Mouse (Mus musculus) cerebellum, postnatal 10 days (tissue): ENCODE measurements around the gene Tuba8.

ENCODE experiments used
- DNase-seq, 2 experiments: peaks; one replicate each; pipeline ENCODE4 v3.0.0; 2021; ENCODE audit warnings: mixed read lengths in 2 of 2

Tuba8 gene

DNA sequence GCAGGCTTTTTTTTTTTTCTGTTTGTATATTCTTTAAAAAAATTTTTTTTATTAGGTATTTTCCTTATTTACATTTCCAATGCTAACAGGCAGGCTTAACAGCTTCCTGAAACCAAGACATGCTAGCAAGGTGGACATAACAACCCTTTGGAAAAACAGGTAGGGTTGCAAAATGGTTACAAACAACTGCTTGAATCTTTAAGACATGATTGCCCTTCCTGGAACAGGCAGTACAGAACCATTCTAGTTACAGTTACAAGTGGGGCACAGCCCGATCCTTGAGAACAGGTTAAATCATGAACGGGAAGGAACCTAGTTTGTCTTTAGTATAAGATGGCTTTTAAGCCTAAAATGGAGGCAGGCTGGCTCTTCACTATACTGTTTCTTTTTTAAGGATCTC is 25.9 kb downstream of the Tuba8 start:
- no peak for DNase-seq

DNA sequence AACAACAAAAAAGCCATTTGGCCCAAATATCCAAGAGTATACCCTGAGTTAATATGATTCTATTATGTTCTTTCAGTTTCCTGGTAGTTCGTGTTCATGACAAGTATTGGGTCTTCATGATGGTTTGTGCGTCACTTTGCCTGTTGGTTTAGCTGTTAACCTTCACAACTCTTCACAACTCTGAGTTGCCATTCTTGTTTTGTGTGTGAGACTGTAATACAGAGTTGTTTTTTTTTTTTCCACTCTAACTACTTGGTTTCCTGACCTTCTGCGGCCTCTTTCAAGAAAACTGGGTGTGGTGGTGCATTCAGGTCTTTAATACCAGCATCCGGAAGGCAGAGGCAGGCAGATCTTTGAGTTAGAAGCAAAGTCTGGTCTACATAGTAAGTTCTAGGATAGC is 27.7 kb downstream of the Tuba8 start:
- no peak for DNase-seq

DNA sequence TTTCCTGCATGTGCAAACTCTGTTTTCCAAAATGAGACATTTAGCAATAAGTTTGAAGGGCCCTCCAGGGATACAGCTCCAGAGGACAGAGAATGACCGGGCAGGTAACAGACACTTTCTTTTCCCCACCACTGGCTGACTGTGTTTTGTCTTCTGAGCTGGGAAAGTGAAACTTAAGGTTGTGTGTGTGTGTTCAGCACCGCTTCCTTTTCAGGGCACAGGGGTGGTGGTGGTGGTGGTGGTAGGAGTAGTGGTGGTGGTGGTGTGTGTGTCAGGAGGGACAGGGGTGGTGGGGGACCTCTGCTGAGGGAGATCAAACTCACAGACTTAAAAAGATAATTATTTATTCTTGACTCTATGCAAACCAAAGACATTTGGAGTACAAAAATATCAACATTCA is 31.3 kb downstream of the Tuba8 start:
- no peak for DNase-seq

DNA sequence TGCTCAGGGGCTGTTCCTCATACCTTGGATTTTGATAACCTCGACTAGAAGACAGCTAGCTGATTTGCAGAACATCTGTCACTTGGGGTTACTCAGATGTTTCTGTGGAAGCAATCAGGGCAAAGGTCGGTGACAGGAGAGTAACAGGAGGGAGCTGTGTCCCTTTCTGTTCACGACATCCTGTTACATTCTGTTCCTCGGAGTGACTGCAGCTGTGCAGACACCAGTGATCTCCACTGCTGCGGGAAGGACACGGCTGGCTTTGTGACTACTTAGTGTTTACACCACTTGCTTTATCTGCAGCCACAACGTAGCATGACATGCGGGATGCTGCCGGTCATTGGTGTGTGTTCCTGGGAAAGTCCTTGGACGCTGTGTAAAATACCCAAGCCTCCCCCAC is 32.7 kb downstream of the Tuba8 start:
- no peak for DNase-seq

DNA sequence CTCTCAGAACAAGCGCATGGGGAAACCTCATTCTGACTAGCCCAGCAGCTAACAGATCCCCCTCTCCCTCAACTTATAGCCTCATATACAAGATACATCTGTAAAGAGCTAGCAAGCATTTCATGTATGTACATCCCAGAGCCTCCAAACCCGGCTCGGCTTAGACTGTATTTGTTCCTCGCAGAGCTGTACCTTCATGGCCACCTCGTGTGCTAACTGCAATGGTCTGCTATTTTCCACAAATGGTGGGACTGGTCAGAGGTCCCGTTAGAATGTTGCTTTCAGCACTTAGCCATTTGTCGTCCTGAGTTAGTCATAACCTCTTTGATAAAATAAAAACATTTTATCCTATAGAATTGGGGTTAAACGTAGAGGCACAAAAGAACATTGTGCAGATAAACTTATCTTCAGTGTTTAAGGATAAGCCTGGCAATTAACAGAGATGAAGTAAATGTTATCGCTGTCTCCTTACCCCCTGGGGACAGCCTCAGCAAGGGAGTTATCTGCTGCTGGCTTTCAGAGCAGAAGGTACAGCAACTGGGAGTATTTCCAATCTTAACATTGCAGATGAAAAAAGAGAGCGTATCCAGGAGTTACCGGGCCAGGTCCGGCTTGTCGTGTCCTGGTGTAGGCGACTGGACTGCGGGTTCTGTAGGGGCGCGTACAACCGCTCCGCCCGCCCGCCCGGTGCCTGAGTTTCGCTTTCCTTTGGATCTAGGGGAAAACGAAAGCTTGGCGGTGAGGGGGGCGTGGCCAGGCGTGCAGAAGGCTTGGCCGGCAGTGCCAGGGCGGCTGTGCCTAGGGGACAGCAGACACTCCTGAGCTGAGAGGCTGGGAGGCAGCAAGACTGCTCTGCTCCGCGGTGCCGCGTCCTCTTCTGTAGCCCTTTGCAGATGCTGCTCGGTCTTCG is 34.9 kb downstream of the Tuba8 start, which contains the start of gene Usp18:
TSS of gene Usp18 (plus strand) at position 780 of the 910 bp plus-strand sequence.
- peak; percentile 88 to 92 for DNase-seq

DNA sequence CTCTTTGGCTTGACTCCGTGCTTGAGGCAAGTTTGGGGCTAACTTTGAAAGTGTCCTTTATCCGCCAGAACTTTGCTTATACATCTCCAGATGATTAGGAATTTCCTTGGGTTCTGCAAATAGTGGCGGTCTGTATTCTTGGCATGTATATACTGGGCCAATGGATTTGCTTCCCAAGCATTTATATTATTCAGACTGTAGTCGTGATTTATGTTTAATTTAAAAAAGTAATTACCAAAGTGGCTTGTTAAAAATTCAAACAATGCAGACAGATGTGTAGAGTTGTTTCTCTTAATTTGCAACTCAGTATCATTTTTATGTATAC is 35.5 kb downstream of the Tuba8 start:
- DNase-seq = no peak

DNA sequence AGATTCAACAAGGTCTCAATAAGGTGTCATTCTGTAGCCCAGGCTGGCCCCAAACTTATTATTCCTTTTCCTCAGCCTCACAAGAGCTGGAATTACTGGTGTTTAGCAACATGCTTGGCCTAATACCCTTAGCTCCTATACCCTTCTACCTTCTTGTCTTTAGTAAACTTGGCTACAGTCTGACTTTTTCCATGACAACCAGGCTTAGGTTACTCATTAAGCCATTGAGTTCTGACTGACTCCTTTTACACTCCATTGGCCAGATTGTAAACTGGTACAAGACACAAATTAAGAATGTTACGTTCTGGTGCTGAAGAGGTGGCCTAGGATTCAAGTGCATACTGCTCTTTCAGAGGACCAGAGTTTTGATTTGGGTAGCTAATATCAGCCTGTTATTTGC is 39.9 kb downstream of the Tuba8 start:
- no peak for DNase-seq

DNA sequence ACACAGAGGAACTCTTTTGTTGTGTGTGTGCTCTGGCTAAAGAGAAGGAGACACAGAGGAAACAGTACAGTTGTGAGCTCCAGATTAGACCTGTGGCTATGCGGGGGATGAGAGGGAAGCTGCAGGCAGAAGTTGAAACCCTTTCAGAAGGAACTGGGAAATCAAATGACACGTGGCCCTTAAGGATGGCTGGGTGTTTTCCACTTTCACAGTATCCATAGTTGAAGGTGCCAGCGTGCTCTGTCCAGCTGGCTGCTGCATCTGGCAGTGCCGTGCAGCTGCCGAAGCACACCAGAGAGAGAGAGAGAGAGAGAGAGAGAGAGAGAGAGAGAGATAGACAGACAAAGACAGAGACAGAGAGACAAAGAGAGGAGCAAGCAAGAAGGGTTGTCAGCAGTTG is 40.8 kb downstream of the Tuba8 start:
- no peak for DNase-seq

DNA sequence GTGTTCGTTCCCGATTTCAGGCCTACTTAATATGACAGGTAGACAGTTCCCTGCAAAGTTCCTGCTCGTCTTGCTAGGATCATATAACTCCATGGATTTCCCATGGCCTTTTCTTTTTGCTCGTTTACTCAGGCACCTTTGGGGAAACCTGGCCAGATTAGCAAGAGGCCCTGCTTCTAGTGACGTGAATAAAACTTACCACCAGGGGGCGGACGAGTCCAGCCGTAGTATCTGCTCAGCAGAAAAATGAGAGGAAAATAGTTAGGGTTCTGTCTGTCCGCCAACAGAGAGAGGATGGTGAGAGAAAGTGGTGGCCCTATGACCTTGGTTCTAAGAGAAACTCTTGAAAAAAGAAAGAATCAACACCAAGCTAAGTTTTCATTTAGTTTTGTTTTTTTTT is 50.1 kb downstream of the Tuba8 start:
- DNase-seq = peak; percentile 90 to 93

DNA sequence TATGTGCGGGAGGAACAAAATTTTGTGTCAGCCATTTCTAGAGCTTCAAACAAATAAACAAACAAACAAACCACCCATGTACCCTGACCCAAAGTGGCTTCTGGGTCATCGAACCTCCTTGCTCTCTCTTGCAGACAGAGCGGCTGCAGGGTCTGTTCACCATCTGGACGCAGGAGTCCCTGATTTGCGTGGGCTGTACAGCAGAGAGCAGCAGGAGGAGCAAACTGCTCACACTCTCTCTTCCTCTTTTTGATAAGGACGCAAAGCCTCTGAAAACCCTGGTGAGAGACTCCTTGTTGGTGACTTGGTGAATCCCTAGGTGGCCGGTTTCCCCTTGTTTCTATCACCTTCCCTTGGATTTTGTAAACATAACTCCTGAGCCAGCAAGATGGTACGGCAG is 50.7 kb downstream of the Tuba8 start:
- no peak for DNase-seq

DNA sequence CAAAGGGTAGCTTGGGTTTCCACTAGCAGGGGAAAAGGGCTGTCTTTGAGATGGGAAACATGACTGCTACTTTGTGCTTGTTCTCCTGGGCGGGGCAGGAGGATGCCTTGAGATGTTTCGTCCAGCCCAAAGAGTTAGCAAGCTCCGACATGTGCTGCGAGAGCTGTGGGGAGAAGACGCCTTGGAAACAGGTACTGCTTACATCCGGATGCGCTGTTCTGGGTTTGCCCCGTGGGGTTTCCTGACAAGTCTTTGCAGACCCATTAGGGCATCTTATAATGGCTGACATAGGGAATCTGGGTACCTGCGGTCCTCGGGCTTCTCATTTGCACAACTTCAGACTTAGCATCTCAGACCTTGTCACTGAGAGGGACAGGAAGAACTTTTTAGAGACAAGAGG is 51.5 kb downstream of the Tuba8 start:
- no peak for DNase-seq

DNA sequence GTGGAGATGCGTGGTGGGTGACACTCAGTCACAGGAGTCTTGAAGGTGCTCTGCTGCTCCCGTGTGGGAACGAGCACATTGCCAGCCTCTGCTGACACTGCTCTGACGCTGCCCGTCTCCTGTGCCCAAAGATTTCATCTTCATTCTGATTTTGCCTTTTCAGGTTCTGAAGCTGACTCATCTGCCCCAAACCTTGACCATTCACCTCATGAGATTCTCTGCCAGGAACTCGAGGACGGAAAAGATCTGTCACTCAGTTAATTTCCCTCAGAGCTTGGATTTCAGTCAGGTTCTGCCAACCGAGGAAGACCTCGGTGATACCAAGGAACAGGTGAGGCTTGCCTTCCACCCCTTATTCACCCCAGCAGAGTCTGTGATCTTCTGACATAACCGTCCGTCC is 52.0 kb downstream of the Tuba8 start:
- DNase-seq = no peak

DNA sequence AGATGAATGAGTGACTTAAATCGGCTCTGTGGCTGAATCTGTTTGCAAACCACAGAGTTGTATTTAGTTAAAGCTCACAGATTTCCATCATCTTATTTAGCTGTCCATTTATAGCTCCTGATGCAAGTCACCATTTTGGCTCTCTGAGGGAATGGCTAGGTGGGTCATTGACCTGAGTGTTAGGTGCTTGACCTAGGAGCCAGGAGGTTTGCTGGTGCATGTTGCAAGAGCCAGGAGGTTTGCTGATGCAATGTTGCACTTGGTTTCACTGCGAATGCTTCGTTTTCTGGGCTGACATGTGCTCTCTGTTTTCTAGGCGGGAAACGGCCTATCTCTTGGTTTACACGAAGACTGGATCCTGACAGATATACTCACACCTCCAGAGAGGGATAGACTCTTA is 59.7 kb downstream of the Tuba8 start:
- no peak for DNase-seq

DNA sequence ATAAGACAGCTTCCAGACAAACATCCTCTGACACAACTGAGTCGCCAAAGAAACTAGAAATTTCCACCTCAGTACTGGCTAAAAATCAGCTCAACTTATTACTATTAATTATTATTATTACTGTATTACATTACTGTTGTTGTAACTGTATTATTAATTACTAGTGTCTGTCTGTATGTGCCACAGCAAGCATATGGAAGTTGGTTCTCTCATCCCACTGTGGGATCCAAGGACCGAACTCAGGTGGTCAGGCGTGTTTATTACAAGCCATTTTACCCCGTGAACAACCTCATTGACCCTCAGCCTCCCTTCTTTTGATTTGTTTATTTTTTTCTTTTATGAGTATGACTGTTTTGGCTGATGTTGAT is 61.2 kb downstream of the Tuba8 start:
- DNase-seq = no peak

DNA sequence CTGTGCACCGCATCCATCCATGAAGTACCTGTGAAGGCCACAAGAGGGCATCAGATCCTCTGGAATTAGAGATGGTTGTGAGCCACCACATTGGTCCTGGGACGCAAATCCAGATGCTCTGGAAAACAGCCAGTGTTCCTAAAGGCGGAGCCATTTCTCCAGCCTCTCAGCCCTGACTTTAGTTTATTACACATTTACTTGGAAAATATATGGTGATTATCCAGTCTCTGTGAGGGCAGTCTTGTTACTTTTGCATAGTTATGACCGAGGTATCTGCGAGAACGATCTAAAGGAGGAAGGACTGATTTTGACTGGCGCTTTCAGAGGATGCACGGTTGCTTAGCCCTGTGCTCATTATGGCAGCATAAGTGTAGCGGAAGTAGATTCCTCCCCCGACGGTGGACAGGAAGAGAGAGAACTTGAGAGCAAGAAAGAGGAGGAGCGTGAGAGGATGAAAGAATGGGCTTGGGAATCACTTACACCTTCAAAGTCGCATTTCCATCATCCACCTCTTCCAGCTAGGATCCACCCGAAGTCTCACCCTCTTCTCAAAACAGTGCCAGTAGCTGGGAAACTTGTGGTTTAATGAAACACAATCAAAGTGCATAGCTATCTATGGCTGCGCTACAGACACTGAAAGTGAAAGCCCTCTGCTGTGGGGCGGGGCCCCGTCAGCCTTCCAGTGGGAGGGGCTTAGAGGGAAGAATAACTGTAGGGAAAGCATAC is 61.7 kb downstream of the Tuba8 start:
- peak; percentile 85 to 90 for DNase-seq

DNA sequence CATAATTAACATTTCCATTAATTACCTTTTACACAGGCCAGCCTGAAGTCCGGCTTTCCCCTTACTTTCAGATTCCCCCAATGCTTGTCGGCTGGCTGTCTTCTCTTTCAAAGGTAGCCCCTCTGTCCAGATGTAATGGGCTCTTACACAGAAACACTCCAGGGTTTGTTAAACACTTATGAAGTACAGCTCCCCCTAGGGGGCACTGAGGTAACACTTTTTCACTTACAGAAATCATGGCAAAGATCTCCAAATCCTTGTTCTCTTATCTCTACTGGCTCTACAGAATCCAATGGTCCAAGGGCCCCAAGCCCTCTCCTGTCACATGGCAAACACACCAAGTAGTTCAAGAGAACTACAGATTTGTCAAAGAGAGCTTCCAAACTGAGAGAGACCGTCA is 63.9 kb downstream of the Tuba8 start:
- DNase-seq = peak; percentile 47 to 57
